Mouse (Mus musculus) mature B cell (primary cell): ENCODE data around the gene Ssxb5.
"Not testable (repeated sequence)": the region's sequence is repeated elsewhere in the genome, so short reads cannot be mapped to it uniquely, and the experiment has no call there.

Experiments
- in situ Hi-C: fragments of 300-500 bp; cut with MboI; formaldehyde crosslinking; loops from 2 replicates; pipeline ENCODE4 v1.14.3; 2019

The Ssxb5 gene

GRCm38 (mm10) chrX:8803391-8803790, at the start of gene Ssxb5:
TSS of gene Ssxb5 (plus strand) at chrX:8803691.
- in situ Hi-C loops, result not testable (repeated sequence)

- in situ Hi-C loops, result no loop called here
Observed at GRCm38 (mm10) chrX:8832043-8832442, 28.6 kb downstream of the Ssxb5 start.

- in situ Hi-C loops, result no loop called here
Observed at GRCm38 (mm10) chrX:8843694-8844093, 40.2 kb downstream of the Ssxb5 start, which contains the start of gene Gm6592. TSS of gene Gm6592 (plus strand) at chrX:8843994.

- in situ Hi-C loops, result no loop called here
Observed at GRCm38 (mm10) chrX:8852486-8852885, 49.0 kb downstream of the Ssxb5 start.
